Mouse (Mus musculus): Measurements from ENCODE around the gene Akt1. TPM values are rescaled to one million over a fixed set of nuclear protein-coding genes. Genes with fewer than 3 reads are reported as not detected.

Gene Akt1
- polyA plus RNA-seq, 1 experiment from 2014 or later: 139 TPM

DNA sequence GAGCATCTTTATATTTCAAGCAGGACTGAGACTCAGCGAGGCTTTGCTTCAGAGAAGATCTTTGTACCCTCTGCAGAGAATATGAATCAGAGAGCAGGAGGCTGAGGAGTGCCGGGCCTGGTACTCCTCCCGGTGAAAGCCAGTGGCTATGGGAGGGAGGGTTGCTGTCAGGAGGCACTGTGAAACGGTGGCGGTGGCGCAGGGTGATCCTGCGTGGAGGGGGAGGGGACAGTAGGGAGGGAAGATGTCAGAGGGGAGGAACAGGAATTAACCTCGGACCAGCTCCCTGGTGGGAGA is 32.8 kb upstream of the Akt1 start:
- peak overlapping the region; percentile 10 for H3K4me3 ChIP-seq
- peaks cover 6% of the 10 kb centered on the region; the same call in 1 of the 2 replicates for H3K4me1 ChIP-seq
- H3K36me3 ChIP-seq (replicated peaks): no peaks in the 10 kb centered on the region
- H3K4me2 ChIP-seq: peak overlapping the region; percentile 40
- H3K27me3 ChIP-seq (replicated peaks): 0 out of 2 replicates have a peak, but pooled peaks cover 7% of the 10 kb centered on the region
- no peaks in the 10 kb centered on the region for H3K9me3 ChIP-seq
- peak; percentile 49 for ATAC-seq (replicated peaks)
- no peak overlapping the region for H3K27ac ChIP-seq
- 20% methylated on average over 8 of the region's 8 CpGs for WGBS
- H3K9ac ChIP-seq: peak overlapping the region; percentile 31

DNA sequence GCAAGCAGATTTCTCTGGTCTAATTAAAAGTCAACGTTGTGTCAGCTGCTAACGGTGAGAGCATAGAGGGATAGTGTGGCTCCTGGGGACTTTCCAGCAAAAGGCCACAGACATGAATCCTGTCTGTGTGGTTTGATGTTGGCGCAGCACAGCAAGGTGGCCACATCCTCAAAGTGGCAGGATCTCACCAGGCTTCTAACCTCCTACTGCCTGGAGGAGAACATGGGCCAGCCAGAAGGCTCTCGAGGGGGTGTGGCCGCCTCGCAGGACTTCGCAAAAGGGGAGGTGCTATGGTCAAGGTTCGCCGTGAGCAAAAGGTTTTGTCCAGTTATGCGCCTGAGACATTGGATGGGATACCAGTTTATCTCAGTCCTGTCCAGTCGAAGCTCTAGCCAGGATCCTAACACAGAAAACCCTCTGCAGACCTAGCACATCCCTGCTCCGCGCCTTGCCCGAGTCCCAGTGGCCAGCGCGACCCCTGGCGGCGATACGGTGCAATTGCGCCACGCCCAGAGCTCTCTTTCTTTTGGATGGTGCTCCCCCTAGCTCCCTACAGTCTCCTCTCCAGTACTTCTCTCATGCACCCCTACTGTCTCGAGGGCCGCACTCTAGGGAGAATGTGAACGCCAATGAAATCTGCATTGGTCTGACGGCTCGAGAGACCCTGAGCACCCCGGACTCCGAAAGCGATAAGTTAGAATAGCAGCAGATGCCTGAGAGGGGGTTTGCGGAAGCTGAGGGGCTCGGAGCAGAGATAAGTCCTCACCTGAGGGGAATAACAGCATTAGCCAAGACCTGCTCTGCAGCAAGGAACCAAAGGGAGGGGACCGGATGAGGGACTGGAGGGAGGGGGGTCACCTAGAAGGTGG is 32.3 kb upstream of the Akt1 start:
- Histone ChIP-seq H3K4me1 (peaks cover 6% of the 10 kb centered on the region; the same call in 1 of the 2 replicates), H3K4me3 (peak overlapping the region; percentile 10), H3K27me3 (replicated peaks) (0 out of 2 replicates have a peak, but pooled peaks cover 7% of the 10 kb centered on the region), H3K27ac (no peak overlapping the region), H3K36me3 (replicated peaks) (no peaks in the 10 kb centered on the region), H3K4me2 (peak overlapping the region; percentile 40), H3K9me3 (no peaks in the 10 kb centered on the region), H3K9ac (peak overlapping the region; percentile 31)
- ATAC-seq (replicated peaks): peak; percentile 82
- WGBS: 14% methylated on average over 32 of the region's 32 CpGs

- Histone ChIP-seq H3K4me1 (peaks cover 13% of the 10 kb centered on the region), H3K36me3 (replicated peaks) (no peaks in the 10 kb centered on the region), H3K27ac (no peak overlapping the region), H3K27me3 (replicated peaks) (peaks cover 7% of the 10 kb centered on the region), H3K4me3 (no peak overlapping the region), H3K9me3 (no peaks in the 10 kb centered on the region), H3K4me2 (no peak overlapping the region), H3K9ac (no peak overlapping the region)
- 80% methylated on average over 6 of the region's 6 CpGs for WGBS
- no peak for ATAC-seq (replicated peaks)
Observed at GRCm38 (mm10) chr12:112702374-112703320, 28.0 kb upstream of the Akt1 start.

- no peaks in the 10 kb centered on the region for H3K9me3 ChIP-seq
- no peak for ATAC-seq (replicated peaks)
- H3K9ac ChIP-seq: no peak overlapping the region
- no peak overlapping the region for H3K4me3 ChIP-seq
- WGBS: 17% methylated on average over 15 of the region's 15 CpGs
- no peak overlapping the region for H3K27ac ChIP-seq
- H3K4me2 ChIP-seq: peak overlapping the region; percentile 1; the same call in 1 of the 2 replicates
- peaks cover 3% of the 10 kb centered on the region for H3K27me3 ChIP-seq (replicated peaks)
- peaks cover 7% of the 10 kb centered on the region; the same call in 1 of the 2 replicates for H3K4me1 ChIP-seq
- no peaks in the 10 kb centered on the region for H3K36me3 ChIP-seq (replicated peaks)
Observed at GRCm38 (mm10) chr12:112700522-112700921, 25.8 kb upstream of the Akt1 start.

GRCm38 (mm10) chr12:112696806-112697425 is 22.2 kb upstream of the Akt1 start:
- no peak for ATAC-seq (replicated peaks)
- H3K4me1 ChIP-seq: peaks cover 27% of the 10 kb centered on the region
- WGBS: 76% methylated on average over 3 of the region's 3 CpGs

DNA sequence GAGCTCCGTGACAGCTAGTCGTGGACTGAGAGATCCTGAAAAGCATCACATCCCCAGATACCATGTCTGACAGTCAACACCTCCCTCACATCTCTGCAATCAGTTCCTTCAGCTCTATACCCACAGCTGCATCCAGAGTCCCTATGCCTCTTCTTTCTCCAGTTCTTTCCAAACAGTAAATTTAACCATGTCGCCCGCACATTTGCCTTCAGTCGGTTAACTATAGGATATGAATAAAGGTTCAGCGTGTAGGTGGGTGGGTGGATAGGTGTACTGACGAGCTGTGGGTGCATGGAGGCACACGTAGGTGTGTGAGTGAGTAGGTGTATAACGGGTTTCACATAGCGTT is 19.4 kb upstream of the Akt1 start:
- ATAC-seq (replicated peaks): no peak; the same call in 1 of the 2 replicates
- H3K27me3 ChIP-seq (replicated peaks): no peaks in the 10 kb centered on the region; the same call in 1 of the 2 replicates
- peak overlapping the region; percentile 84 for H3K4me3 ChIP-seq
- H3K36me3 ChIP-seq (replicated peaks): no peaks in the 10 kb centered on the region
- H3K27ac ChIP-seq: peak overlapping the region; percentile 97
- H3K9ac ChIP-seq: peak overlapping the region; percentile 92
- H3K4me2 ChIP-seq: peak overlapping the region; percentile 88
- 77% methylated on average over 10 of the region's 10 CpGs for WGBS
- peaks cover 19% of the 10 kb centered on the region for H3K4me1 ChIP-seq
- H3K9me3 ChIP-seq: no peaks in the 10 kb centered on the region

More at GRCm38 (mm10) chr12:112696806-112697425, 22.2 kb upstream of the Akt1 start:
- H3K27ac ChIP-seq: no peak overlapping the region
- no peak overlapping the region for H3K4me2 ChIP-seq
- no peaks in the 10 kb centered on the region for H3K9me3 ChIP-seq
- no peak overlapping the region for H3K4me3 ChIP-seq
- H3K9ac ChIP-seq: no peak overlapping the region
- no peaks in the 10 kb centered on the region for H3K36me3 ChIP-seq (replicated peaks)
- H3K27me3 ChIP-seq (replicated peaks): no peaks in the 10 kb centered on the region; the same call in none of the 2 replicates

DNA sequence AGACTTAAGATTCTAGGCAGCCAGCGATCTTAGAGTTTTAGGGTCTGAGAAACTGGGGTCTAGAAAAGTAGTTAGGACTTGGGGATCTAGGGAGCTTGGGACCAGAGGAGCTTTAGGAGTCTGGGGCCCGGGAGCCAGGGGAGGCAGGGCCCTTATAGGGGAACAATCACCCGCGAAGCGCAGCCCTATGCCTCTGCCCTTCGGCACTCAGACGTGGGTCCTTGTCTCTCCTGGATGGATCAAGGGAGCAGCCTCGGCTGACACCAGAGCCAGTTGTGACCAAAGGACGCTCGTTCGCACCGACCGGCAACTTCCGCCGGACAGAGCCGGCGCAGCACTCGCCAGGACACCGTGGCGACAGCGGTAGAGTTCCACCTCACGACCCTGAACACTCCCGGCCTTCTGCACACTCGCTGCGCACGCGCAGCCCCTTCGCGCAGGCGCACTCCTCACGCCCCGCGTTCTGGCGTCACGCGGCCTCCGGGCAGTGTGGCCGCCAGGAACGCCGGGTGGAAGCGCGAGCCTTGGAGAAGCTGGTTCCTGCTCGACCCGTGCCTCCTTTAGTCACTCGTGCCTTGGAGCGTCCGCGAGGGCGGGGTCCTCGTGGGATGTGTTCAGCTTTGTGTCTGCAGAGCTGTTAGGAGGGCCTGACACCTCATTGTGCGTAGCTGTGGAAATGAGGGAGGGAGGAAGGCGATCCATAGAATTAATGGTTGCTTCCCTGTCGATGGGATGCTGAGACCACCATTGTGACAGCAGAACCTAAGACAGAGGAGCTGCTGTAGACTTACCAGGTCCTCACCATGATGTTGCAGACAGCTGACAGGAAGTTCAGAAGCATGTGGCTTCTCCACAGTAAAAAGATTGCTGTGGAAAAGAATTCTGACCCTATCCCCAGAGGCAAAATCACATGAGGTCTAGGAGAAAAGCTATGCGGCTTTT is 18.8 kb upstream of the Akt1 start:
- WGBS: 2% methylated on average over 54 of the region's 54 CpGs
- Histone ChIP-seq H3K9me3 (no peaks in the 10 kb centered on the region), H3K4me2 (peak overlapping the region; percentile 88), H3K4me1 (peaks cover 19% of the 10 kb centered on the region), H3K36me3 (replicated peaks) (no peaks in the 10 kb centered on the region), H3K4me3 (peak overlapping the region; percentile 84), H3K27me3 (replicated peaks) (no peaks in the 10 kb centered on the region; the same call in 1 of the 2 replicates), H3K9ac (peak overlapping the region; percentile 92), H3K27ac (peak overlapping the region; percentile 97)
- peak; percentile 95 for ATAC-seq (replicated peaks)

DNA sequence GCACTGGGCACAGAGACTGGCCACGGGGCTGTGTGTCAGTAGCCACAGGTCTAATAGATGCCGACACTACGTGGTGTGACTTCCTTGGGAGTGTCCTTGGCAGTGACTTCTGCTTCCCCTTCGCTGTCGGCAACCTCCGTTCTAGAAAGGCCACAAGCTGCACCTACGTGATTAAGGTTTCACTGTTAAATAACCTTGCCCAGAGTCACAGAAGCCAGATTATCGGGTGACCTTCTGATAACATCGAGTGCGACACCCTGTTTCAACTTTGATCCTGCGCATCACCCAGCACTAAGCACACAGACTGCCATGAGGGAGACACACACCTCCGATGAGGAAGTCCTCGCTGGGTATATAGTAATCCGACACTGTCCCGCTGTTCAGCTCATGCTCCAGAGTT is 13.8 kb upstream of the Akt1 start:
- H3K27me3 ChIP-seq (replicated peaks): no peaks in the 10 kb centered on the region
- H3K27ac ChIP-seq: no peak overlapping the region
- WGBS: 85% methylated on average over 15 of the region's 15 CpGs
- no peaks in the 10 kb centered on the region for H3K36me3 ChIP-seq (replicated peaks)
- H3K4me3 ChIP-seq: no peak overlapping the region
- H3K4me1 ChIP-seq: peaks cover 8% of the 10 kb centered on the region
- no peak for ATAC-seq (replicated peaks)
- no peak overlapping the region for H3K4me2 ChIP-seq
- H3K9ac ChIP-seq: no peak overlapping the region
- H3K9me3 ChIP-seq: no peaks in the 10 kb centered on the region

- no peak overlapping the region for H3K4me3 ChIP-seq
- no peak for ATAC-seq (replicated peaks)
Observed at GRCm38 (mm10) chr12:112683351-112683750, 8.7 kb upstream of the Akt1 start.

DNA sequence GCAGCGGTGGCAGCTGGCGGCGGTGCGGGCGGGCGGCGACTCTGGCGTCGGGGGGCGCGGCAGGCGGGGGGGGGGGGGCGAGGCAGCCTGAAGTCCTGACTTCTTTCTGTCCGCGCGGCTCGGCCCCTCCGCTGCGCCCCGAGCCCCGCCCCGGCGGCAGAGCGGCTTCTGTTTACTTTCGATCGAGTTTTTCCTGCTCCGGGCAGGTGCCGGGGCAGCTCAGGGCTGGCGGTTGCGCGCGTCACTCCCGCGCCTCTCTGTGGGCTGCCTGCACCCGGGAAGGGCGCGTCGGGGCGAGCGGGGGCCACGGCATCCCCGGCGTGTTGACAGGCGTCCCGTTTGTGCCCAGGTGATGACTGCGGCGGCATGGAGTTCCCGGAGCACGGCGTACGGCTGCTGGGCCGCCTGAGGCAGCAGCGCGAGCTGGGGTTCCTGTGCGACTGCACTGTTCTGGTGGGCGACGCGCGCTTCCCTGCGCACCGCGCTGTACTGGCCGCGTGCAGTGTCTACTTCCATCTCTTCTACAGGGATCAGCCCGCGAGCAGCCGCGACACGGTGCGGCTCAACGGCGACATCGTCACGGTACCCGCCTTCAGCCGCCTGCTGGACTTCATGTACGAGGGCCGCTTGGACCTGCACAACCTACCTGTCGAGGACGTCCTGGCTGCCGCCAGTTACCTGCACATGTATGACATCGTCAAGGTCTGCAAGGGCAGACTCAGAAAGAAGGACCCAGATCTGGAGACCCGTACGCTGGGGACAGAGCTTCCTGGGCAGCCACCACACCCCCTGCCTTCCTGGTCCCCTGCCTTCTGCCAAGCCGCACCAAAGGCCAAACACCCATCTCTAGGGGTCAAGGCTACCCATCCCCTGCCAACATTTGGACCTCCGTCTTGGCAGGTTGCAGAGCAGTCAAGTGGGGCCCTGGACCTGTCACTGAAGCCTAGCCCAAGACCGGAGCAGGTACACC is 4.6 kb upstream of the Akt1 start:
- H3K4me1 ChIP-seq: peaks cover 35% of the 10 kb centered on the region

More at GRCm38 (mm10) chr12:112683351-112683750, 8.7 kb upstream of the Akt1 start:
- Histone ChIP-seq H3K4me1 (peaks cover 16% of the 10 kb centered on the region), H3K4me2 (no peak overlapping the region), H3K9me3 (no peaks in the 10 kb centered on the region), H3K36me3 (replicated peaks) (no peaks in the 10 kb centered on the region), H3K27me3 (replicated peaks) (peaks cover 29% of the 10 kb centered on the region), H3K9ac (no peak overlapping the region), H3K27ac (no peak overlapping the region)
- 34% methylated on average over 7 of the region's 7 CpGs for WGBS

More for the DNA sequence above, 4.6 kb upstream of the Akt1 start:
- Histone ChIP-seq H3K4me3 (peak overlapping the region; percentile 44), H3K36me3 (replicated peaks) (no peaks in the 10 kb centered on the region), H3K27ac (no peak overlapping the region), H3K9me3 (no peaks in the 10 kb centered on the region), H3K27me3 (replicated peaks) (peaks cover 35% of the 10 kb centered on the region), H3K4me2 (peak overlapping the region; percentile 86), H3K9ac (peak overlapping the region; percentile 26)
- WGBS: 4% methylated on average over 83 of the region's 87 CpGs
- peak; percentile 49 for ATAC-seq (replicated peaks)

Data from midbrain, embryonic 15.5 days (tissue).